Mouse (Mus musculus) thymus, postnatal 14 days (tissue): Measurements from ENCODE around the gene Dmc1.

ENCODE experiments used
- DNase-seq: peaks from one replicate; pipeline ENCODE4 v3.0.0; 2021

The Dmc1 gene

DNA sequence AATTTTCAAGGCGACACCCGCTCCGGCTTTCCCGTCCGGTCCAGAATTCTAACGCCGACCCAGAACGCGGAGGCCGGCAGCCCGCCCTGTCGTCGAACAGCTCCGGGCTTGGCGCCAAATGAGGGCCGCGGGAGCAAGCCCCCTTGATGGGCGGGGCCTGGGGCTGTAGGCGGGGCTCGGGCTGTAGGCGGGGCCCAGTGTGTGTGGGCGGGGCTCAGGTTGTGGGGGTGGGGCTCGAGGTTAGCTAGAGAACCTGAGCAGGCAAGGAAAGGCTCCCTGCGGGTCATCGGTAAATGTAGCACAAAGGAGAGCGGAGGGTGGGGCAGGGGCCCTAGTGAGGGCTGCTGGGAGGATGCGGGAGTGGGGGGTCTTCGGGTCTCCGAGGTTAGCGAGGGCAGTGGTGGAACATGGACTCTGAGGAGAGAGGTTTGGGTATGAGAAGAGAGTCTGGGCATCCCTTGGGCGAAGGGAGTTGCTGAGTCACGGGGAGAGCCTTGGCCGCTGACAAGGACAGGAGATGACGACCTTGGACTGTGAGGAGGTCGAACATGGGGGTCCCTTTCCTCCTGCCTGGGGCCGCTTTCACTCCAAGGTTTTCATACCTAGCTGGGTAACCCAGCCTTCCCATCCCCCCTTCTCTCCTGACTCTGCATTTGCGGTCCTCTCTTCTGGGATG lies at the start of gene Dmc1:
Gene Dmc1 (minus strand): TSS at position 120 of the 676 bp plus-strand sequence.
- DNase-seq: peak; percentile 63

DNA sequence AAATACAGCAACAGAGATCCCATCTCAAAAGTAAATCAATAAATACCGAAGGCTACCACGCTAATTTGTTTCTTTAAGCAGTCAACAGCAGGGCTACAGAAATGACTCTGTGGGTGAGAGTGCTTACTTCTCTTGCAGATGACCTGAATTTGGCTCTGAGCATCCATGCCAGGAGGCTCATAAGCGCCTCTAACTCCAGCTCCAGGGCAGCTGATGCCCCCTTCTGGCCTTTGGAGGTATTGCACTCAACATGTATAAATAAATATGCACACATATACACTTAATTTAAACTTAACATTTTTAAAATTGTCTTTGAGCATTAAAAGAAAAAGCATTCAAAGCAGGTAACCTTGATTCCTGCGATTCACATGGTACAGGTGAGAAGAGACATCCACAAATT lies 46.6 kb upstream of the Dmc1 start:
- DNase-seq: peak; percentile 19

DNA sequence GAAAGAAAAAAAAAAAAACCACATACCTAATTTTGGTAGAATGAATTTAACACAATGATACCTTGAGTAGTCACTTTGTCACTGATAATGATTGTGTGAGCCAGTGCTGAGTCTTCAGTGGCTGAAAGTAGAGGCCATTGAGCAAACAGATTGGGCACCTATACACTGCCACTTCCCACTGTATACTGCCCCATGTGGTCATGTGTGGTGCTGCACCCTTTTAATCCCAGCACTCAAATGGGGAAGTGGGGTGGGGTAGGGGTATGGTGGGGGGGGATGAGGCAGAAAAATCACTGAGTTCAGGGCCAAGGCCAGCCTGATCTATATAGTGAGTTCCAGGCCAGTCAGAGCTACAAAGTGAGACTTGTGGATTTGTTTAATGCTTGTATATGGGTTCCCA lies 45.7 kb upstream of the Dmc1 start:
- peak; percentile 70 for DNase-seq

DNA sequence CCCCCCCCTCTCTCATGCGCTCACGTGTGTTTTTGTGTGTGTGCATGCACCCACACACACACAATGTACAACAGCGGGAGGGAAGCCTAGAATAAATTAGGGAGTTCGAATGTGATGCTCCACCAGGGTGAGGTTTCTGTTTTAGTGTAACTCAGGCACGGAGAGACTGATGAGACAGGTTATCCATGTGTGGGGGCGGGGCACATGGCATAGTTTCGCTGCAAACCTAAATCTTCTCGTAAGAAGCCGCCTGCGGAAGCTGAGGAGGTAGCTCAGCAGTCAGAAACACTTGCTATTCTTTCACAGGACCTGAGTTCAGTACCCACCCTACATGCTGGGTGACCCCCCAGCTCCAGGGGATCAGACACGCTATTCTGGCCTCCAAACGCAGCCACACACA lies 43.2 kb upstream of the Dmc1 start:
- DNase-seq: no peak

DNA sequence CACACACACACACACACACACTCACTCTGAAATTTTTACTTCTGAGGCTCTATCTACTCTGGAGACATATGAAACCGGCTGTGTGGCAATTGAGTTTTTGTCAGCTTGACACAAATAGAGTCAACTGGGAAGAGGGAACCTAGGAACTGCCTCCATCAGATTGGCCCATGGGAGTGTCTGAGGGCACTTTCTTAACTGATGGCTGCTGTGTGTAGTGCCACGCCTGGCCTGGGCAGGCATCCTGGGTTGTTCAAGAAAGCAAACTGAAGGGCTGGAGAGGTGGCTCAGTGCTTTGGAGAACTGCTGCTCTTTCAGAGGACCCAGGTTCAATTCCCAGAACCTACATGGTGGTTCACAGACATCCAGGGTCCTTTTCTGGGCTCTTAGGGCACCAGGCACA lies 40.6 kb upstream of the Dmc1 start:
- no peak for DNase-seq

DNA sequence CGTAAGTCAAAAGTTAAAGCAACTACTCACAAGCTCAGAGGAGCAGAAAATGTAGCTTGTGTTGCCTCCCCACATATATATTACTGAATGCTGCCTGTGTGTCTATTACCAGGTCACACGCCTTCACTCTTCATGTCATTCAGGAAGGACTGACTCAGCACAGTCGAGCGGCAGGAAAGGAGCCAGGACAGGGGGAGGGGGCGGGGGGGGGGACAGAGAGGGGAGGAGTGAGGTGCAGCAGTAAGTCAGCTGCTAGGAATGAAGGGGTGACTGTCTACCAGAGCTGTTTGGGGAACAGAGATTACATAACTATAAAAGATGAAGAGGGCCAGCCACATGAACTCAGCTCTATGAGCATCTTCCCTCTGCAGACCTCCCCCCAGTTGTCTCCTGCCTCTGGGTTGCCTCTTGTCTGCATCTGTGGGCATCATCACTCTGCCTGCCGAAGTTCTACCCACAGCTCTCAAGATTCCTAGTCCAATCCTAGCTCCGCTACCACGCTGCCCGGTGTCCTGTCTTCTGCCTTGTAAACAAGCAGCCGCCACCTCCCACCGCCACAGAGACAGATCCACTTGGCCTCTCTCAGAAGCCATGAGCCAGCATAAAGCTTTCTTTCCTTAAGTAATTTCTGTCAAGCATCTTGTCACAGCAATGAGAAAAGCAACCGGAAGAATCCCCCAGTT lies 36.4 kb upstream of the Dmc1 start:
- no peak for DNase-seq

DNA sequence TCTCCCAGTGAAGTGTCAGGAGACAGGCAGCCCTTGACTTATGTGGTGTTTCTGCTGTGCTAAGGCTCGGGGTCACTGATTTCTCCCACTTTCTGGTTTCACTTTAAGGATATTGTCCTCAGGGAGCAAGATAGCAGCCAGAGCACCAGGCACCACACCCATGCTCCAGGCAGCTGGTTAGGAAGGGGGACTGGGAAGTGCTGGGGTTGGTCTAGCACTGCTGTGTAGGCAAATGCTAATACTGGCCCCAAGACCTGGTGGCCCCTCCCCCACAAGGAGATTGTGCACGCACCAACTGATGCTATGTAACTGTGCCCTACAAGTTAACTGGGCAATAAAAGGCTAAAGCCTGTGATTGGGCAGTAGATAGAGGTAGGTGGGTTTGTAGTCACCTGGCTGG lies 25.6 kb upstream of the Dmc1 start:
- DNase-seq: no peak

DNA sequence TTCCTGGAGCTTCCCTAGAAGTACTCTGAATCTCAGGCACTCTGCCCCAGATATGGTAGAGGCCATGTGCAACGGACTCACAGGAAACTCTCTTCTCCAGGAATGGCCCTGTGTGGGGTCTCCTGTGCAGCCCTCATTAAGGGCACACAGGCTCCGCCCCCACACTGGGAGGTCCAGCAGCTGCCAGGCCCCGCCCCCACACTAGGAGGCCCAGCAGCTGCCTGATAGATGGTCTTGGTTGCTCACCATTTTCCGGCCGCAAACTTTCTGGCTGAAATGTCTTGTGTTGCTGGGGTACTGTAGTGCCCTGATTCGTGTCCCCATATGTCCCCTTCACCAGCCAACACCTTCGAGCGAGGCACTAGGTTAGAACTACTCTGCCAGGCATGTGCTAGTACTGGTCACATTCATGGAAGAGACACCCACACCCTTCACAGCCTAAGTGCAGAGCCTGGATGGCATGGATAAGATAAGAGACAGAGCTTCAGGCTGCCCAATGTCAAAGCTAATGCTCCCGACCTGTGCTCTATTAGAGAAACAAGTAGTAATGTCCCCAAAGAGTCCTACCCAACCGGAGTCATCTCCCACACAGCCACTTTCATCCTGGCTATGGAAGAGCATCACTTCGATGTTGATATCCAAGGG lies 15.0 kb upstream of the Dmc1 start:
- no peak for DNase-seq

DNA sequence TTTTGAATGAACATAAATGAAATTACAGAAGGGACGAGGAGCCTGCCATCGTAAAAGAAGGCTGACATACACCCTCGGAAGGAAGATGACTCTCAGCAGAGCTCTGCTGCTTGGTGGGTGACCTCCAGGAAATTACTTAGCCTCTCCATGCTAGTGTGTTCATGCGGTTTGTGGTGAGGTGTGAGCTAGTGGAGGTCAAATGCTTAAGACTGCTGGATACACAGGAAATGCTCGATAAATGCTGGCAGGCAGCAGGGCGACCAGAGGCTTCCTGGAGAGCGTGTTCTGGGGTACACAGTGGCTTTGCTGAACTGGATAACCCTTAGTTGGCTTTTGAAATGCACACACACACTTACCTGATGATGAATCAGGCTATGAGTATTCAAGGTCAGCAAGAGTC lies 13.5 kb upstream of the Dmc1 start:
- DNase-seq: no peak

DNA sequence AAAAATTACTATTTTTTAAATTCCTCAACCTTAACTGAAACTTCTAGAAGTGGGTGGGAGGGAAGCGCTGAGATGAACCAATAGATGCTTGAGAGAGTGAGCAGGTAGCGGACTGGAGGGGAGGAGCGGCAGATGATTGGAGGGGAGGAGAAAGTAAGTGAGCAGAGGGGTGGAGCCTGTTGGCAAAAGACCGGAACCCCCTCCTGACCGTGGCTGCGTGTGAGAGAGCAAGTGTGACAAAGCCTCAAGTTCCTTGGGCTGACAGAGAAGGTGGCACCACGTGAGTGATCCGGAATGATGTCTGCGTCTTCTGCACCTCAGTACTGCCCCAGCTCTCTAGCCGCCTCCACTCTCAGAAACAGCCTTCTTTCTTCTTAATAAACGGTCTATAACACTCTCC lies 12.2 kb upstream of the Dmc1 start:
- DNase-seq: no peak

DNA sequence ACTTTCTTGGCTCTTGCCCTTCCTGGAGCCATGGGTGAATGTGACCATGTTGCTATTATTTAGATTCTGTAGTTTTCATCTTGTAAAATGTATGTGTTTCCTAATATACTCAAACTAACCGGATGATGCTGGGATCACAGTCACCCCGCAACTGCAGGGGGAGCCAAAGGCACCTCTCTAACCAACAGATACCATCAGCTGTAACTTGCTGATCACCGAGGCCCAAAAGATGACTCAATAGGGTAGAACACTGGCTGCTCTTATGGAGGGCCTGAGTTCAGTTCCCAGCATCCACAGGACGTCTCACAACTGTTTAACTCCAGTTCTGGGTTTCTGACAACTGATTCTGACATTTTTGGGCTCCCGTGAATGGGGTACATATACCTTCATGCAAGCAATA lies 11.8 kb upstream of the Dmc1 start:
- DNase-seq: no peak

DNA sequence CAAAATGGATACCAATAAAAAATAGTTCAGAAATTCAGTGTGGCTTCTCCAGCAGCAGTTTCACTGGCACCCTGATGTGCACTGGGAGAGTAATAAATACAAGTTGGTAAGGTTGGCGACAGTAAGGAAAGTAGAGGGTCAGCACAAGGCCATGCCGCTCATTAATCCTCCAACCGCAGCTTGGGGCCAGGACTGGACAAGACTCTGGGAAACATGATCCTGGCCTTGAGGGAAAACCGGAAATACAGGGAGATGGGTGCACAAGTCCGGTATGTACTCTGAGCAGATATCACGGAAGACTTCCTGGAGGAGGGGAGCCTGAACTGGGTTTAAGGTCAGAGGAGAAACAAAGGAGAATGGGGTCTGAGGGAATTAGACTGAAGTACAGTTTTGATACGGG lies 10.6 kb upstream of the Dmc1 start:
- DNase-seq: no peak

DNA sequence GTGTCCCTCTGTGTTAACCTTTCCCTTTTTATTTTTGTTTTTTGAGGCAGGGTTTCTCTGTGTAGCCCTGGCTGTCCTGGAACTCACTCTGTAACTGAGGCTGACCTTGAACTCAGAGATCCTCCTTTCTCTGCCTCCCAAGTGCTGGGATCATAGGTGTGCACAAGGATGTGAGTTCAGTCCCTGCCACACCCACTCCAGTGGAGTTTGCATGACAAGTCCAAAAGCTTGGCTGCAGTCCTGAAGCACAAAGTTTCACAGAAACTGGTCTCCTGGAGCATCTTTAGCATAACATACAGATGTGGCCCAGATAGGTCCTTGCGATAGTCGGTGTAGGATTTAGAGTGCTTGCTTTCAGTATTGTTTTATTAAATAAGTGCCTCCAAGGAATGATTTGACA lies 4.3 kb upstream of the Dmc1 start:
- no peak for DNase-seq

DNA sequence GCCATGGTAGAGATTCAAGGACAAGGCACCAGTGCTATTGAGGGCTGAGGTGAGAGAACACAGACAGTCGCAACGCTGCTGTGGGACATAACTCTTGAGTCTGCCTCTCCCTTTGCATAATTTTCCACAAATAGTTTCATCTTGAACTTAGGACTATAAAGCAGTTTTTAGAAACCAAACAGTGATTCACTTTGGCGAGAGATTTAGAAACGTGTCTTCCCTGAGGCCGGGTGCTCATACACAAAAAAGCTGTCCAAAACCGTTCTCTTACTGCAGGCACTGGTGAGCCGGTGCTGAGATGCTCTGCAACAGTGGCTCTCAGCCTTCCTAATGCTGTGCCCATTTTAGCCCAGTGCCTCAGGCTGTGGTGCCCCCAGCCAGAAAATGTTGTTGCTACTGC lies 3.3 kb upstream of the Dmc1 start:
- no peak for DNase-seq

DNA sequence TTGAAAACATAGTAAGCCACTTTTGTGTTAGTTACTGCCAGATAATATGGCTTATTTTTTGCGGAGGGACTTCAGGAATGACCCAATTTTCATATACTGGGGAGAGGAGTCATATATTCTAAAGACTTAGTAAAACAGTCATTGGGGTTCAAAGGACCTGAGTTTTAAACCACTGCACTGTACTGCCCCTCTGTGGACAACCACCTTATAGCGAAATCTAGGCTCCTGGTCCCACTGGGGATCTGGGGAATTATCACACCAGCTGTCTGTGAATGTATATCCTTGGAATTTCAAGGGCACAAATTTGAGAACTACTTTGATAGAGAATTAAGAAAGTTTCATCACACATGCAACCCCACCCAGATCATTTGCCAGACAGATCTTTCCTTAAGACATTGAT lies 2.8 kb upstream of the Dmc1 start:
- DNase-seq: peak; percentile 59

DNA sequence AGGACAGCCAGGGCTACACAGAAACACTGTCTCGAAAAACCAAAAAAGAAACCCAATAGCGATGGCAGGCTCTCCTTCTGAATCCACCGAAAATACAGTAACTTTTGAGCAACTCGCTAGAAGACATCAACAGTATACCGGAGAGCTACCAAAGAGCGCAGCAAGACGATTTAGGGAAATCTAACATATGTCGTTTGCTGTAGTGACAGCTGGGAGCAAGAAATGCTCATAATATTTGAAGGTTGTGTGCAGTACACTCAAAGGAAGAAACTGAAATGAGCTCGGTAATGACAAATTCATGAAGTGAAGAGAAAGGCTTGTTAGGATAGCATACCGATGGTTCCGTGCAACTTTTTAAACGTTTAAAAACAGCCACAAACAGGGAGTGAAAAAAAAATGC lies 1.3 kb upstream of the Dmc1 start:
- no peak for DNase-seq

DNA sequence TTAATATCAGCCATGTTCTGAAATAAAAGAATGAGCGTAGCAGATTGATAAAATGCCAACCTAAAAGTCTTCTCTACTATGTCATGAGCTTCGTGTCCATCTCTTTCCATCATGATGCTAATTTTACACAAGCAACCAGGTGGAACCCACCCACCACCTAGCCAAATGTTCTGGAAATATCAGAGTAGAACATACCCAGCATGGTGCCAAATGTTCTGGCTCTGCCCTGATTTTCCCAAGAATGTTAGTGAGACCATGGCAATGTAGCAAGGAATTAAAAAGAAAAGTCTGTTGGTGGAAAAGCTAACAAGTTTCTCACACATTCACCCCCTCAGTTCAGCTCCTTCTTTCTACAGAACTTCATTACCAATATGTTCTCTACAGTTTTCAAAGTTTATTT lies 4.7 kb downstream of the Dmc1 start:
- DNase-seq: no peak

DNA sequence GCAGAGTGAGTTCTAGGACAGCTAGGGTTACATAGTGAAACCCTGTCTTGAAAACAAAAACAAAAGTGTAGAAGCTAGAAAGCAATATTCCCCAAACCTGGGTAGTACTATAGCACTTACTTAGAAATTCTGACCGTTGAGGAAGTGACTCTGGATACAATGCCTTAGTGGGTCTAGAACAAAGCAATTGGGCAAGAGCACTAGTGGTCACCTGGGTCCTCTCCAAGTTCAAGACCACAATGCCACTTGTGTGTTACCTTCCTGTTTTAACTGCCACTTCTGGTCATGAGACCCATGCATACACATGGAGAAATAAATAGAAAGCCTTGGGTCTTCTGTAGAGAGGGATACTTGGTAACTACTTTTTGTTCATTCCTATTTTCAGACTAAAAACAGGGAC lies 6.2 kb downstream of the Dmc1 start:
- no peak for DNase-seq

DNA sequence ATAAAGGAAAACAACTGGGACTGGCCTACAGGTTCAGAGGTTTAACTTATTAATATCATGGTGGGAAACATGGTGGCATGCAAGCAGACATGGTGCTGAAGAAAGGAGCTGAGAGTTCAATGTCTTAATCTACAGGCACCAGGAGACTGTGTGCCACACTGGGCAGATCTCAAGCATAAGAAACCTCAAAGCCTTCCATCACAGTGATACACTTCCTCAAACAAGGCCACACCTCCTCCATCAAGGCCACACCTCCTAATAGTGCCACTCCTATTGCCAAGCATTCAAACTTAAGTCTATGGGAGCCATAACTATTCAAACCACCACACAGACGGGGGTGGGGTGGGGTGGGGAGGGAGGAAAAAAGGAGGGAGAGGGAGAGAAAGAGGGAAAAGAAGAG lies 23.3 kb downstream of the Dmc1 start:
- no peak for DNase-seq

DNA sequence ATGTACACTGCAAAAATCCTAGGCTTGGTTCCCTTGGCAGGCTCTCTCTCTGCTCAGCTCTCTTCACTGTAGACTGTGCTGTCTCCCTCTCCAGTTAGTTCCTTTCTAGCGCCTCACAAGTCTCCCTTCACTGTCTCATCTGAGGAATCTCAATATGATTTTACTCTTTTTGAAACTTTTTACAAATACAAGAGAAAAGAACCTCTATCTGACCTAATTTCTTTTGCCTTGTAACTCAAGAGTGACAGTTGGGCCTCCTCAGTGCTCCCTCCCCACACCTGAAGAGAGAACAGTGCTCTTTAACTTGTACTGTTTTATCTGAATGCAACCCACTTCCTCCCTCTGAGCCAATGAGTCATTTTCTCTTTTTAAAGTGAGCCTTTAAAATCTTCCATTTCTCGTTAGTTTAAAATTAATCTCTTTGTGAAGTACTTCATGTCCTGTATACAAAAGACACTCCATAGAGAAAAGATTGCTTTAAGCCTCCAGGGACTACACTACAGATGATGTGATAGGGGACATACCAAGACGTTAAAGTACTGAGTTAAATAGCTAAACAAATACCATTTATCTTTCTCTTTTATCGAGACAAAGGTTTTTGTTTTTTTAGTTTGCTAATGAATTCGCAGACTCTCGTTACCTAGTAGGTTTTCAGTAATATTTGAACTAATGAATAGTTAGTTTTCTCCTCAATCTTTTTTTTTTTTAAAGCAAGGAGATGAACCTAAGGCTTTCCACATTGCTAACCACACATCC lies 27.1 kb downstream of the Dmc1 start:
- DNase-seq: peak; percentile 69

DNA sequence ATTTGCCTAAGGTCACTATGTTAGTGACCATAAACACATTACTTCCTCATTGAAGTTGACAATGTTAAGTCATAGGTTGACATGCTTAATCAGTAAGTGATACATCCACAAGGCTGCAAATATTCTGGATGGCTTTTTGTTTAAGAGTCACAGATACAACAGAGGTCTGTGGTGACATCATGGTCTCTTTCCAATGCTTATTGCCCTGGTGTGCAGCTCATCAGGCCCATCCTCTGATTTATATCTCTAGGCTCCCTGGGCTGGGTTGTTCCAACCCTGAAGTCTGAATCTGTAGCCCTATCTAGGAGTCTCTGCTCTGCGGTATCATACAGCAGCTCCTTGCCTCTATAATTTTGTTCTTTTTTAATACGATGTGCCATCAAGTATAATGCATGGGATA lies 28.0 kb downstream of the Dmc1 start:
- DNase-seq: no peak

DNA sequence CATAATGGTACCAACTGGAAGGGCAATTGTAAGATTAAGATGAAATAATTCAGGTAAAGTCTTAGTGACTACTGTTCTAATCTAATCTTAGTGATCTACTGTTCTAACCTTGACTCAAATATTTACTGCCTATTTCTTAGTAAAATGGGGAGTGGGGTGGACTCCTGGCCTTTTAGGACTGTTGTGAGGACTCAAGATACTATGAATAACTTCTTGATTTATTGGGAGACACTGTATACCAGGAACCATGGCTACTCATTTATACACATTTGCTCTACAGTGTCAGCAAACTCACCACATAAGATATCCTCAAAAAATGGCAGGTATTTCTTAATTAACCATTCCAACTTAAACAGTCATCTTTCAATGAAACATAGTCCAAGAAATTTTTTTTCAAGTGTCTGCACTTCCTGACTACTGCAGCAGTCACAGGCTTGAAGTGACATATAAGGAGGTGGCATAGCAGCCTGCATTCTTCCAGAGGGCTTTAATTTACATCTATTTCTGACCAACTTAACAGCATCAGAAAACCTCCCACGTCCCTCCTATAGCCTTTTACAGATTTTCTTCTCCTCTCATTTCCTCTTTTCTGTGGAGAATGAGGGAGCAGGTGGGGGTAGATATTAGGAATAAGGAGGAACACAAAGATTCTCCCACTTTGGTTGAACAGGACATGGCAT lies 29.2 kb downstream of the Dmc1 start:
- no peak for DNase-seq

DNA sequence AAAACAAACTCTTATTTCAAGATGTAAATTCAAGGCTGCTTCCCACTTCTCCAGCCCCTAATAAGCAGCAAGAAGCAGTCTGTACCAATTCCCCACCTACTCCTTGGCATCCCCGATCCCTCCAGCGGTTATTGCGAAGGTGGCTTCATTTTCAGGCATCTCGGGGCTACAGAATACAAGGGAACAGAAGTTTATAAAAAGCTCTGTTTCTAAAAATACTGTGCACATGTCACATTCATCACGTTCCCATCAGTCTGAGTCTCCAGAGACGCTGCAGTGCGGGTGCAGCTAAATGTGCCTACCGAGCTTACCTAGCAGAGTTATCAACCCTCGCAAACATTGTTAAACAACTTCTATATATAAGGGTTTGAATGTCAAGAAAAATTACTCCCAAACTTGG lies 42.5 kb downstream of the Dmc1 start:
- no peak for DNase-seq
